Mouse (Mus musculus): Measurements from ENCODE around the gene Cuedc1.

Gene Cuedc1

GRCm38 (mm10) chr11:88098021-88098729 is at the start of gene Cuedc1:
Gene Cuedc1, plus strand, starts transcription at chr11:88098058.
- no peak for DNase-seq

- no peak for DNase-seq
Measured at GRCm38 (mm10) chr11:88048961-88049670, 48.7 kb upstream of the Cuedc1 start.

DNA sequence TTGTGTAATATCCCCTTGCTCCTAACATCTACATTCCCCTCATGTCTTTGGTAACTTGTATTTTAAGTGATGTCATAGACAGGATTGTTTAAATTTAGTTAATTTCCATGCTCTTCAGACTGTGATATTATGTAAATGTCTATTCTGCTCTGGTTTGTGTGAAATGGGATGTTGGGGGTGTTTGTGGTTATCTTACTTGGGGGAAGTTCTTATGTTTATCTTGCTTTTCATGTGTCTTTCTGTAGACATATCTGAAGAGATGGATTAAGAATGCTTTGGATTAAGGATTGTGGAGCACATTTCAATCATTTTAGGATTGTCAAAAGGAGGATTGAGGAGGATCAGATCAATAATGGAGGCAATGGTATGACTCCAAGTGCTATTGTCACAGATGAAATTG is 48.1 kb upstream of the Cuedc1 start:
- no peak for DNase-seq

DNA sequence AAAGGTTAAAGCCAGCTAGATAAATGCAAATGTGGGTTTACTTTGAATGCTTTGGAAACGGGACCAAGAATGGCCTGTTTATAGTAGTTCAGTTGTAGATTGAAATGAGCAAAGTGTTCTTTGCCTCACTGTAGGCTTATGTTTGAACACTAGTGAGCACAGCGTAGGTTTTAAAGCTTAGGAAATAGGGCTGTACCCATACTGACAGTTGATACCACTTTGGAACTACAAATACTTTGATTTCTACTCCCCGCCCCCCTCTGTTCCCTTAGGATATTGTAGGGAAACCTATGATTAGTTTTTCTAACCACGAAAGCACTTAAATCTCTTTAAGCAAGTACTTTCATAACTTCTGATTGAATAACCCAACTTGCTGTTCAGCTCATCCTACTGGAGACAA is 45.2 kb upstream of the Cuedc1 start:
- DNase-seq: no peak

GRCm38 (mm10) chr11:88053821-88054220 is 44.0 kb upstream of the Cuedc1 start:
- no peak for DNase-seq

DNA sequence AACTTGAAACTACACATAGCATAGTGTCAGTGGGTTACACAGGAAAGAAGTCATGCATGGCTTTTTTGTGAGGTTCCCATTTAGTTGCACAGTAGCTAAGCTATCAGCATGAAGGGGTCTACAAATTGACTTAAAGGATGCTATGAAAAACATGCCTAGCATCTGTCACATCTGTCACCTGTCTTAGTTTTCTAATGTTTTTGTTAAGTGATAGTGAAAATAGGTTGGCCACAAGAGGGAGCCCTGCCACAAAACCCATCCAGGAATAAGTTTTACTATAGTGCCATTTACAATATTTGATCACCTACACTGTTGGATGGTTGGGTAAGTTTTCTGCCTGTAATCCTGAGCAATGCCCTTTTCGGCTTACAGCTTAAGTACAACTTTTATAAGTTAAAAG is 43.3 kb upstream of the Cuedc1 start:
- DNase-seq: peak; percentile 17 to 35

- DNase-seq: no peak
Measured at GRCm38 (mm10) chr11:88055777-88056176, 42.1 kb upstream of the Cuedc1 start.

DNA sequence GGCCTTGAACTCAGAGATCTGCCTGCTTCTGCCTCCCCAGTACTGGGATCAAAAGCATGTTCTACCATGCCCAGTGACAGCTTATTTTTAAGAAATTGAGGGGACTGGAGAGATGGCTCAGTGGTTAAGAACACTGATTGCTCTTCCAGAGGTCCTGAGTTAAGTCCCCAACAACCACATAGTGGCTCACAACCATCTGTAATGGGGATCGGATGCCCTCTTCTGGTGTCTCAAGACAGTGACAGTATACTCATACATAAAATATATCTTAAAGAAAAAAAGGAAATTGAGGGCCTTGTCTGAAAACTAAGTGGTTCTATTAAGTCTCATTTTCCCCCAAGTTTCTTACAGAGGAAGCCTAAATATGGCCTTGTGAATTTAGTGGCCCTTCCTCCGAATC is 40.1 kb upstream of the Cuedc1 start:
- DNase-seq: no peak

GRCm38 (mm10) chr11:88059141-88059540 is 38.7 kb upstream of the Cuedc1 start:
- peak; percentile 25 to 60 for DNase-seq

- peak in 1 of 2 experiments; percentile 22 for DNase-seq
Measured at GRCm38 (mm10) chr11:88061892-88062625, 35.8 kb upstream of the Cuedc1 start.

- DNase-seq: no peak
Measured at GRCm38 (mm10) chr11:88065732-88066131, 32.1 kb upstream of the Cuedc1 start.

GRCm38 (mm10) chr11:88067191-88067585 is 30.7 kb upstream of the Cuedc1 start:
- DNase-seq: no peak

DNA sequence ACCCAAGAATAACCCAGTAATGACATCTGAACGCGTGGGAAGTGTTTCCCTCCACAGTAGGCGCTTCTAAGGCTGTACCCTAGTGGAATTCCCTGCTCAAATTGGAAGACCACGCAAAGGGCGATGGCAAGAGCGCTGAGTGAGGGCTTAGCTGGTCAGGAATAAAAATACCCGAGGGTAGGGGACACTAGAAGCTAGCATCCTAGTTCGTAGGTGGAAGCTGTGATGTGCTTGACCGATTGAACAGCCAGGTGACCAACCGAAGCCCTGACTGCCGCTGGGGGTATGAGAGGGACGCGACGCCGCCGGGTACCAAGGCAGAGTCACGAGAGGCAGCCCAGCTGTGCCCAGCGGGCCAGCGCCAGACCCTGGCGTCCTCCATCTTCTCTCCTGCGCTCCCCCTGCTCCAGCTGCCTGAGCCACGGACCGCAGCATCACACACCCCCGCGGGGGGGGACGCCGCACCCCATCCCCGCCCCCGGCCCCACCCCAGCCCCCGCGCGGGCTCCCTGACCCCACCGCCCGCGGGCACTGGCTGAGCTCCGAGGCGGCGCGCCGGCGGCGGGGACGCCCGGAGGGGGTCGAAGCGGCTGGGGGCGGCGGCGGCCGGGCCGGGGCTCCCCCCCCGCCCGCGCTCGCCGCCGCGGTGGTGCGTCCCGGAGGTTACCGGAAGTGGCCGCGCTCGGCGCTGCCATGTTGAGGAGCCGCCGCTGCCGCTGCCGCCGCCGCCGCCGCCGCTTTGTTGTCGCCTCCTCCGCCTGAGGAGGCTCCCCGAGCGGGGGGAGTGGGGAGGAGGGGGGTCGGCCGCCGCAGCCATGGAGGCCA is 30.1 kb upstream of the Cuedc1 start, which contains the start of gene Vezf1:
Gene Vezf1, plus strand, starts transcription at position 694 of the 825 bp plus-strand sequence.
- peak; percentile 69 to 73 for DNase-seq

DNA sequence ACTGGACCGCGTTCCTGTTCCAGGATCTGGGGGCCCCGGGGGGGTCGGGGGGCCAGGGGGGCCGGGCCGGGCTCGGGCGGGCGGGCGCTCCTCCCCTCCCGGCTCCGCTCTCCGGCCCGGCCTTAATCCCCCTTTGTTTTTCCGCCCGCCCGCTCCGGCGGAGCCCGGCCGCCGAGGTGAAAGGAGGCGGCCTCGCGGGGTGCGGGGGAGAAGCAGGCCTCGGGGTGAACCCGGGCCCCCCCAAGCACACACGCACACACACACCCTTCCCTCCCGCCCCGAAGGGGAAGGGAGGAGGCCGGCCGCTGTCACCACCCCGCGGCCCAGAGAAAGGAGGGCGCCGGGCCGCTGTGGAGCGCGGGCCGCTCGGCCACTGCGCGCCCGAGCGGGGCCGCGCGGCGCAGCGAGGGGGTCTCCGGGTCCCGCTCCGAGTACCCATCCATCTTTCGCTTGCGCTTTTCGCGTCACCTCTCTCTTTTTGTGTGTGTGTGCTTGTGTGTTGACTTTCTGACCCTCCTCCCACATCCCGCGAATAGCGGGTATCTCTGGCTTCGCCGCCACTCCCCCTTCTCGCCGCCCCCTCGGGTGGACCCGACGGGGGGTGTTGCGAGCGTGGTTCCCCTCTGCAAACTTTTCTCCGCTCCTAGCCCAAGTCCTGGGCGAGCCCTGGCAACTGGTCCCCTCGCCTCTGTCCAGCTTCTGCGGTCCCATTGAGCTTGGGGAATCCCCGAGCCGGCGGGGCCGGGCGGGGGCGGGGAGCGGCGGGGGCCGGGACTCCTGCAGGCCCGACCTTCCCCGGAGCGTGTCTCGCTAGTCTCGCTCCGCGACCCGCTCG is 29.2 kb upstream of the Cuedc1 start:
- DNase-seq: peak; percentile 78 to 83

DNA sequence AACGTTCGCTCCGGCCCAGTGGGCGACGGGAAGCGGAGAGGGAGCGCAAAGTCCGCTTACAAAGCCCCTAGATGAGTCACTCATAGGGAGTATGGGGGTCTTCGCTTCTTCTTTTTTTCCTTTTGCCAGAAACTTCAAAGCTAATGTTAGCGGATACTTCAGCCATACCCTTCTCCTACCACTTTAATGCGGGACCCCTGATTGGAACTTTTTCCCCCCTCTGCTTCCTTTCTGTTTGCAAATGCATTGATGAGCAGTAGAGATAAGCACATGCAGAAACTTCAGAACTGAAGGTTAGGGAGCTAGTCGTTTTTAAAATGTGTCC is 28.6 kb upstream of the Cuedc1 start:
- DNase-seq: no peak

DNA sequence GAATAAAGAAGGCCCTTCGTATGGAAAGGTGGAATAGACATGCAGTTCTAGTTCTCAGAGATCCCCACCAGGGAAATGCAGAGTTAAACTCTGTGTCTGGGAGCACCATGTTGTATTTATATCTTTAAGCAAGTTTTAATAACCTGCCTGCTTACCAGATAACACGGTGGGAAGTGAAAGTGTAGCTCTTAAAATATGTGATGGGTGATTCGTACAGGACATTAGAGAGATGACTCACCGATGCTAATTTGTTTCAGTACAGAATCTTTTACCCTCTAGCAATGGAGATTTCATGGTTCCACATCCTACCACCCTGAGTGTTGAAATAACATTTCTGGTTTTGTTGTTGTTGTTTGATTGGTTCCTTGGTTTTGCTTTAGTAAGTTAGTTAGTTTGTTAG is 27.5 kb upstream of the Cuedc1 start:
- DNase-seq: no peak

- DNase-seq: no peak
Measured at GRCm38 (mm10) chr11:88071113-88071512, 26.7 kb upstream of the Cuedc1 start.

DNA sequence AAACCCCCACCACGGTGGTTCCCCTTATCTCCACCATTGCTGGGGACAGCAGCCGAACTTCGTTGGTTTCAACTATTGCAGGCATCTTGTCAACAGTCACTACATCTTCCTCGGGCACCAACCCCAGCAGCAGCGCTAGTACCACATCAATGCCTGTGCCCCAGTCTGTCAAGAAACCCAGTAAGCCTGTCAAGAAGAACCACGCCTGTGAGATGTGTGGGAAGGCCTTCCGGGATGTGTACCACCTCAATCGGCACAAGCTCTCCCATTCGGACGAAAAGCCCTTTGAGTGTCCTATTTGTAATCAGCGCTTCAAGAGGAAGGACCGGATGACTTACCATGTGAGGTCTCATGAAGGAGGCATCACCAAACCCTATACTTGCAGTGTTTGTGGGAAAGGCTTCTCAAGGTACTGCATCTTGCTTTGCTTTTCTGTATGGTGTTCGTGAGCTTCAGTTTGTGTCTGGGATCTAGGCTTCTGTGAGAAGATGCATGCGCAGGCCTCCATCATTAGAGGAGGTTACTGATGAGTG is 24.4 kb upstream of the Cuedc1 start:
- DNase-seq: no peak

DNA sequence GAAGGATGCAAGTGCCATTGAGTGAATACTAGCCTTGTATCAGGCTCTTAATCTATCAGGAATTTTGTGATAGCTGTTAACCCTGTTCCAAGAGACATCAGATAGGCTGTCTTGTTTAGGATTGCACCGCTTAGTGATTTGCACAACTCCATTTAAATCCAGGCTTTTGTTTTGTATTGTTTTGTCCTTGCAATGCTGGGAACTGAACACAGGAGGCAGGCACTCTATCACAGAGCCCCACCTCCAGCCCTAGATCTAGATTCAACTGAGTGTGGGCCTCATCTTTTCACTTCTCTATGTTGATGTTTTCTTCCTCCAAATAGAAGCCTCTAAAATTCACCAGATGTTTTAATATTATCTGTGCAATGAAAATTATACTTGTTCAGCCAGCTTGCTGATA is 22.2 kb upstream of the Cuedc1 start:
- no peak for DNase-seq

DNA sequence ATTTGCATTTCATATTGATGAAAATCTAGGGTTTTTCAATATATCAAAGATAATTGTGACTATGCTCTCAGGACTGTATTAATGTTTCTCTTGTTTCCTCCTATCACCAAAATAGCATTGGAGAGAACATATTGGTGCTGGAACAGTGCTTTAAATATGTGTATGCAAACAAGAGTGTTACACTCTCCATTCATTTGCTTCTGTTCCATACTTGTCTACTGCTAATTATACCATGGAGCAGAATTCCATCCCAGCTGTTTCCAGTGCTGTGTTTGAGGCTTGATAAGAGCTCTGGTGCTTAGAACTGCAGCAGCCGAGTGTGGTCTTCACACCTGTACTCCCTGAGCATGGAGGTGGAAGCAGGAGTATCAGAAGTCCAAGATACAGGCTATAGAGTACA is 21.5 kb upstream of the Cuedc1 start:
- DNase-seq: no peak

GRCm38 (mm10) chr11:88083699-88084098 is 14.2 kb upstream of the Cuedc1 start:
- no peak for DNase-seq

Data from lung, adult 18-20 months (tissue).